Mouse (Mus musculus): ENCODE results near the gene Csnk1g2.
A peak's percentile ranks its signal among the peaks of the same experiment; 100 is the strongest.
"Not testable (repeated sequence)": the region's sequence is repeated elsewhere in the genome, so short reads cannot be mapped to it uniquely, and the experiment has no call there.

Csnk1g2 gene

DNA sequence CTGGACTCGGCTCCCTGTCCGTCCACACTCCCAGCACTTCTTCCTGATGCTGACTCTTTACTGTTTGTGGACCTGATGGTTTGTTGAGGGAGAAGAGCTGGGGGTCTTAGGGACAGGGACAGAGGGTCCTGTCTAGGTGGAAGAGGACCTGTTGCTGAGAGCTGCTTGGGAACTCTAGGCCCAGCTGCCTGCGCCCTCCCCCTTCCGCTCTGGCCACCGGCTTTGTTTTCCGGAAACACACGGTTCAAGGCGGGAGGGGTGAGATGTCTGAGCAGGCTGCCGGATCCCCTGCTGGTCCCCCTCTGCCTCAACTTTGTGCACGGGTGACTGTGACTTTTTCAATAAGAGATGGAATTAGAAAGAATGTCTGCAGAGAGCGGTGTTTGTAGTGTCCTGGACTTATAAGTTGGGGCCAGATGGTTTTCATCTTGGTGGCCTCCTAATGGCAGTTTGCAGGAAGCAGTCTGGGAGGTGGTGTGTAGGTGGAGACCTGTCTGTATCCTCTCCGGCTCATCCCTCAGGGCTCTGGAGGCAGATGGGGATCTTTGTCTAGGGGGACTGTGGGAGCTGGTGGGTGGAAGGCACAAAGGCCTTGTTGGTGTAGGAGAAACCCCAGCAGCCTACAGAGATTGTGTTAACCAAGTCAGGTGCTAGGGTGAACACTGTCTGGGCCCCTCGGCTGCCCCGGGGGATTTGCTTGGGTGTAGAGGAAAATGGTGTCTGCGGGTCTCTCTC, 986 bp downstream of the Csnk1g2 start:
- peak; percentile 59 for DNase-seq

DNA sequence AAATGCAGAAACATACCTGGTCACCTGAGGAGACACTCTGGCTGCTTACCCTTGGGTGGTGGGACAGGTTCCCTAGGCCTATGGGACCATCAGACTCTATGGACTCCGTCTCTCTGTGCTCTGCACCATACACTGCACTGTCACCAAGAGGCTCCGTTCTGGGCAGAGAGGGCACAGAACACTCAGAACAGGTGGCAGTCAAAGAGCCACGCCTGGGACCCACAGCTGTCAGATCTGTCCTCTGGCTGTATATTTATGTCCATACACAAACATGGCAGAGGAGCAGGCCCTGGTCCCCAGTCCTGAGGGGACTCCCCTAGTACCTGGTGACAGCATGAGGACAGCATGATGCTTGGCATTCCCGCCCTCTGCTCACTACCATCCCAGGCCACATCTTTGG, 3.1 kb downstream of the Csnk1g2 start:
- no peak for DNase-seq

DNA sequence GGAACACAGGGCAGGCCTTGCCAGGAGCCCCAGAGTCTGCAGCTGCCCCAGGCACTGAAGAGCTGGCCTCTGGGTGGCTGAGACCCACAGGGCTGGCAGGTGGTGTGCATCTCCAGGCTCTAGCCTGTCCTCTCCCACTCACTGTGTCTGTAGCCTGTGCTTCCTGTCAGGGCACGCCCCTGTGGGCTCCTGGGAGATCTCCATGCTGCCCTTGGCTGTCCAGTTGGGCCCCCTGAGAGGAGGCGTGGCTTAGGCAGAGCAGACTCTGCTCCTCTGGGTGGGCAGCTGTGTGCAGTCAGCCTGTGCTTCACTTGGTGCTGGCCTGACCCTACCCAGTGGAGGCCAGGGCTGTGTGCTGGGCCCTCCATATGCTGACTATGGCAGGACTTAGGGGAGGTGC, 5.0 kb downstream of the Csnk1g2 start:
- DNase-seq, result no peak

DNA sequence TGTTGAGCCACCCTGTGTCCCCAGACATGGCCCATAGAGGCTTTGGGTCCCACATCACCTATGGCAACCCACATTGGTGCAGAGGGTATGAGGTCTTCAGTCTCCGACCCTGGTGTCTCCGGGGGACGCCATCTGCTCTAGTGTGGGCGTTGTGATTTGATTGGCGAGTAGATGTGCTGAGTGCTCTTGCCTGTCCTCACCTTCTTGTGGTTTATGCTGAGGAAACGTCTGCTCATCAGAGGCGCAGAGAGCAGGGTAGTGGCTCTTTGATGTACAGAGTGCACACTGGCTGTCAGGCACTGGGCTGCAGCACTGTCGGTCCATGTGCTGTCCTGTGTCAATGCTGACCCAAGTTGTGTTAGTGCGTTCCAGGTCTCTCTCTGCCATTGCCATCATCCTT, 6.3 kb downstream of the Csnk1g2 start:
- no peak for DNase-seq

DNA sequence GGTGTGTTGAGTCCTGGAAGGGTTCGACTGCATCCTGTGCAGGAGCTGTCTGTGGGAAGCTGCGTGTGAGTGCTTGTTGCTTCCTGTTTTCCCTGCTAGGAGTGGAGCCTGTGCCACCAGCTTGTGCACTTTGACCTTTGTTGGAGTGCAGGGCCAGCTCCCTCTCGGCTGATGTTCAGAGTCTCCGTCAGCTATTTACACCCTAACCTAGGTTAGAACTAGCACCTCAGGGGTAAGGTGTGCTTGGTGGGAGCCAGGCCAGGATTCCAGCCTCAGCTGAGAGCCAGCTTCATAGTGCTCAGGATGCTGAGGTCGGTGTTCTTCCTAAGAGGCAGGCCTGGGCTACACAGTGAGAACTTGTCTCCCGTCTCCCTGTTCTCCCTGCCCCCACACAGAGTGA, 12.7 kb downstream of the Csnk1g2 start:
- DNase-seq, result no peak

DNA sequence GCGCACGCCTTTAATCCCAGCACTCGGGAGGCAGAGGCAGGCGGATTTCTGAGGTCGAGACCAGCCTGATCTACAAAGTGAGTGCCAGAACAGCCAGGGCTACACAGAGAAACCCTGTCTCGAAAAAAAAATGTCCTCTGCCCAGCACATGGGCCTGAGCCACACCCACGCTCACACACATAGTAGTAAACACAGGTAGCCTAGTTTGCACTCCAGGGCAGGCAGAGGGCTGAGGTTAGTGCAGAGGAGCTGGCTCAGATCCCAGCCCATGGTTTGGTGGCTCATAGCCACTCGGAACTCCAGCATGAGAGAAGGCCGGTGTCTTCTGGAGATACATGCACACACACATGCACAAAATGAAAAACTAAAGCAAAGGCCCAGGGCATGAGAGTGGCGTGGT, 24.3 kb downstream of the Csnk1g2 start:
- no peak for DNase-seq

DNA sequence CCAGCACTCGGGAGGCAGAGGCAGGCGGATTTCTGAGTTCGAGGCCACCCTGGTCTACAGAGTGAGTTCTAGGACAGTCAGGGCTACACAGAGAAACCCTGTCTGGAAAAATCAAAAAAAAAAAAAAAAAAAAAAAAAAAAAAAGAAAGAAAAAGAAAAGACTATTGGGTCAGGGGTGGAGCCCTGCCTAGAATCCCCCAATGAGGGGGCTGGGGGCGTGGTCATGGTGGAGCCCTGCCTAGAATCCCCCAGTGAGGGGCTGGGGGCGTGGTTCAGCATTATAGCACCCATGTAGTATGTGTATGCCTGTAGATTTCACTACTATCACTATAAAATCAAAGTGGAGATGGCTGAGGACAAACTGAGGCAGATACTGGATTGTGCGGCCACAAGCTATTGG, 27.3 kb downstream of the Csnk1g2 start:
- not testable (repeated sequence) for DNase-seq

DNA sequence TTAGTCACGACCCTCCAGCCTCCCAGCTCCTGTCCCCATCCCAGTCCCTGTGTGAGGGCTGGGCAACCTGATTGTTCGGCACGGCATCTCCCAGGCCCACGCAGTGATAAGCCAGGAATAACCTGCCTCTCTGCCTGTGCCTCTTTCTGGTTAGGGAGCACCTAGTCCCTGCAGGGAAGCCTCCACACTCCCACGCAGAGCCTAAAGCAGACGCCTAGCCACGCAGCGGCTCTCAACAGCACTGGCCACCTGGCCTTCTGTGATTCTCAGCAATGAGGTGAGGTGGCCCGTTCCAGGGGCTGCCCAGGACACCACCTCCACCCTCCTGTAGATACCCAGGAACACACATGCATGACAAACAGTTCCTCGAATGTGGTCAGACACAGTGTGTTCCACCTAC, 27.8 kb downstream of the Csnk1g2 start:
- DNase-seq, result no peak

DNA sequence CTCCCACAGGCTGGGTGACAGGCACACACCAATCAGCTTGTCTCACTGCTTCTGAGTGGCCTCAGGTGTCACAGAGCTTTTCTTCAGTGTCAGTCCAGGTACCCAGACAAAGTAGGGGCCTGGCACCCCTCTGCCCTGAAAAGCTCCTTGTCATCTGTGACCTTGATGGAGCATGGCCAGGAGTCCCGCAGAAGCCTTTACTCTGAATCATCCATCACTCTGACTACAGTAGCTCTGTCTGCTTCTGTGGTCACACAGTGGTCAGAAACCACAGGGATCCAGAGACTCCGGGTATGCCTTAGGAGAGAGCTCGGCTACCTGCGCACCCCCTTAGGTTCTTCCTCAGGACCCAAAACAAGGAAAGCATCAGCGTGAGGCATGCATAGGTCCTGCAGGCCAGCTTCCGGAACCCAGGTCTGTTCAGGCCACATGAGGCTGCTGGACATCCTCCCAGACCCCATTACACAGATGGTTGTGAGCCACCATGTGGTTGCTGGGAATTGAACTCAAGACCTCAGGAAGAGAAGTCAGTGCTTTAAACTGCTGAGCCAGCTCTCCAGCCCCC, 30.6 kb downstream of the Csnk1g2 start:
- no peak for DNase-seq

DNA sequence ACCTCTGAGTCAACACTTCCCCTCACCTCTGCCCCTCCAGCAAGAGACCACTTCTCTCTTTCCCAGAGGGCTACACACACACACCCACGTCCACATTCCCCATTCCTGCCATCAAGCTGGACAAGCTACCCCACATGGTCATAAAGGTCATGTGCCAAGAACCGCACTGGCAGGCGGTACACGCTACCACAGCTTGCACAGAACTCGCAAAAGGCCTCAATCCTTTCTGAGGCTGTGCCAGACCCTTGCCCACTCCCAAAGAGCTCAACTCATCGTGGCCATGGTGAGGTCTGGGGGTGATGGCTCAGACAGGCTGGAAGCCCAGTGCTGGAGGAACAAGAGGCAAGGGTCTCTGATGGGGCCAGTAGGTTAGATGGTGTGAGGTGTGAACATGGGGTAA, 32.2 kb downstream of the Csnk1g2 start:
- DNase-seq, result no peak

DNA sequence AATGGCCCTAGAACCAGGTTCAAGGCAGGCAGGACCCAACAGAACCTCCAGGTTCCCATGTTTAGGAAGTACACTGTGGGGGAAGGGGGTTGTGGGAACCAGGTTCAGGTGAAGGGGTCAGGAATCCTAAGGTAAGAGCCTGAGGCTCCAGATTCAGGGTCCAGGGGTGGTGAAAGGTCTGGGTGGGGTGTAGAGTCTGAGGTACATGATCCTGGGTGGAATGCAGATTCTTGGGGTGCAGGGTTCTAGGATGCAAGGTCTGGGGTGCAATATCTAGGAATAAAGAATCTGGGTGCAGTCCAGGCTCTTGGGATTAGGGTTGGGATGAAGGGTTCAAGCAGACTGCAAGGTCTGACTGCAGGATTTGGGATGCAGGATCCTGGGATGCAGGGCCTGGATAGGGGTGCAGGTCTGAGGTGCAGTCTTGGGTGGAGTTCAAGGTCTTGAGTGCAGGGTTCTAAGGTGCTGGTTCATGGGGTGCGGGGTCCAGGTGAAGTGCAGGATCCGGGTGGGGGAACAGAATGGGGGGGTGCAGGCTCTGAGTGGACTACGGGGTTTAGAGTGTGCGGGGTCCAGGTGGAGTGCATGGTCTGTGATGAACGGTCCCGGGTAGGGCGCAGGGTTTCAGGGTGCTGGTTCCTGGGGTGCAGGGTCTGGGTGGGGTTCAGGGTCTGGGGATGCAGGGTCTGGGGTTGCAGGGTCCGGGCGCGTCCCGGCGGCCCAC, 32.9 kb downstream of the Csnk1g2 start:
- no peak for DNase-seq

DNA sequence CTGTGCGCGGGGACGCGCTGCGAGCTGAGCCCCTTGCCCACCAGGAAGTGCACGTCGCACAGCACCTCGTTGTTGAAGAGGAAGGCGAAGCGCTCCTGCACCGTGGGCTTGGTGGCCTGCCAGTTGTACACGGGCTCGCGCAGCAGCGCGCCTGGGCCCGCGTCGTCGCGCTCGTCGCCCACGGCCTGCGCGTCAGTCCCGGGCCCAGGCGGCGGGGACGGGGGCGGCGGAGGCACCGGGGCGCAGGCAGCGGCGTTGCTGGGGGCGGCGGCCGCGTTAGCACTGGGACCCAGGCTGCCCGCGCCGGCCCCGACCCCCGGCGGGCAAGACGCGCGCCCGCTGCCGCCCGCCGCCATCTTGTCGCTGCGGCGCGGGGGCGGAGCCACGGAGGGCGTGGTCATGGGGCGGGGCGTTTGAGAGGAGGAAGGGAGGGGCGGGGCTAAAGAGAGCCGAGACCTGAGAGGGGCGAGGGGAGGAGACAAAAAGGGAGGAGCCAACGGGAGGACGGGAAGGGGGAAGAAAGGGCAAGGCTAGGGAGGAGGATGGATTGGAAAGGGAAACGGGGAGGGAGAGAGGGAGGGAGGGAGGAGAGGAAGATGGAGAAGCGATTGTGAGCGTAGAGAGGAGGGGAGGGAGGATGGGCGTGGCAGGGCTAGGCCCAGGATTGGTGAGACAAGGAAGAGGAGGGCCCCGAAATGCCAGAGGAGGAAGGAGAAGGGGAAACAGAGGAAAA, 33.7 kb downstream of the Csnk1g2 start:
- DNase-seq, result peak; percentile 97

DNA sequence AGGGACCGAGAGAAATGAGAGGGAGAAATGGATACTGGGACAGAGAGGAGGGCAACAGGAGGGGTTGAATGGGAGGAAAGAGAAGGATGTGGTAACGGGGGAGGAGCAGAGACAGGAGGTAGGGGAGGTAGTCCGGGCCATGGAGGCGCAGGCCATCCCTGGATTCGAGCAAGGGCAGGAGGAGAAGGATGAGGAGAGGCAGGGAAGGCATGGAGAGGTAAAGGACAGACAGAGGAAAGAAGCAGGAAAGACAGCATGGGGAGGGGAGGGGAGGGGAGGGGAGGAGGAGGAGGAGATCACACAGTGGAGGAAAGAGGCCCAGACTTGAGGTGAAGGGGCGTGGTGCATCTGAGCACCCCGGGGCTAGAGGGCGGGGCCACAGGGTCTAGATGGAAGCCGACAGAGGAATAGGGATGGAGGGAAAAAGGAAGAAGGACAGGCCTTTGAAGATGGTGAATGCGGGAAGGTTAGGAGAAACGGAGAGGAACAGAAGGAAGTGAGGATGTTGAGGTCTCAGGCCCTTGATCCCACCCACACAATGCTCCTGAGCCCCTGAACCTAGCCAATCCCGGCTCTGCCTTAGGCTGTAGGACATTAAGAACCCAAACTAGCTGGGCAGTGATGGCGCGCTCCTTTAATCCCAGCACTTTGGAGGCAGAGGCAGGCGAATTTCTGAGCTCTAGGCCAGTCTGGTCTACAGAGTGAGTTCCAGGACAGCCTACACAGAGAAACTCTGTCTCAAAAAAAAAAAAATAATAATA, 34.4 kb downstream of the Csnk1g2 start, which contains the start of gene Btbd2:
Btbd2 (minus strand) TSS at position 209 of the 761 bp plus-strand sequence.
- no peak for DNase-seq

DNA sequence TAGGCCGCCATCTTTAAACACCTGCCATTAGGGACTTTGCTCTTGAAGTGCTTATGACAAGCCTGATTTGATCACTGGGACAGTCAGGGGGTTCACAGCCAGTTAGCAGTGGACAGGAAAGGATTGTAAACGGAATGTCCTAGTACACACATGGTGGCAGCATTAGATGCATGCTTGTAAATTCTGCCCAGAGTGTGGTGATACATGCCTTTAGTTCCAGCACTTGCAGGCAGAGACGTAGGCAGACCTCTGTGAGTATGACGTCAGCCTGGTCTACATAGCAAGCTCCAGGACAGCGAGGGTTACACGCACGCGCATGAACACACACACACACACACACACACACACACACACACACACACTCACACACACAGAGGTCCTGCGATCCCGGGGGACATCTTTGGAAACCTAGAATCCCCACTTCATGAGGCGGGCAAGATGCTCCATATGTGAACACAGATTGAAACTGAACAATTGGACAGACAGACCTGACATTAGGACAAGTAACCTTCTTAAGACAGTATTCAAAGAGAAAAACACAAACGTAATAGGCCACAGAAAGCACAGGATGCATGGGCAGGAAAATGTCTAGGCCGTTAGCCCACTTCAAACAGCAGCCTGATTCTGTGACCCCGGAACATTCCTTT, 35.7 kb downstream of the Csnk1g2 start:
- DNase-seq, result no peak

DNA sequence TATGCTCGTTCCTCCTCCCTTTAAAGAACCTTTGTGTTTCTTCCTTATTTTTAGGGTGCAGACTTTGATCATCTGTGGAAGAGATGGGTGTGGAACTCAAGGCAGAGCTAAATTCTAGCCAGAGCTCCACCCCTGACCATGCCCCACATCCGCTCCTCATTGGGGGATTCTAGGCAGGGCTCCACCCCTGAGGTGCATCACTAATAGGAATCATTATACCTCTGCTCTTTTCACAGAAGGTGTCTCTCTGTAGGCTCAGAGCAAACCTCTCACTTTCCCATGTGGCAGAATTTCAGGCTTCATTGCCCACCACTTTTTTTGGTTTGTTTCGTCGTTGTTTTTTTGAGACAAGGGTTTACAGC, 36.2 kb downstream of the Csnk1g2 start:
- no peak for DNase-seq

DNA sequence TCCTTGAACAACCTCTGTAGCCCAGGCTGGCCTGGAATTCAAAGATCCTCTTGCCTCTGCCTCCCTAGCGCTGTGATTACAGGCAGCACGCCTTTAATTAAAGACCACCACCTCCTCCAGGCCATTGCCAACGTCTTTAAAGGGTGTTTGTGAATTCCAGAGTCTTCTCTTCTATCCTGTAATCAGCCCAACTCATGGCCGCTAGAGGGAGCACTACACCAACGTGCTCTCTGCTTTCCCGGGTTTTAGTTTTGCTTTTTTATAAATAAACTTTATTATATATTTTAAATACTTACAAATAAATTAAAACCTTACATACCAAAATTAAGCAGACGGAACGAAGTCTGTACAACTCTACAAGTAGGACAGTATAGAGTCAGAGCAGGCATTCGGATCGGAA, 36.6 kb downstream of the Csnk1g2 start:
- peak; percentile 79 for DNase-seq

DNA sequence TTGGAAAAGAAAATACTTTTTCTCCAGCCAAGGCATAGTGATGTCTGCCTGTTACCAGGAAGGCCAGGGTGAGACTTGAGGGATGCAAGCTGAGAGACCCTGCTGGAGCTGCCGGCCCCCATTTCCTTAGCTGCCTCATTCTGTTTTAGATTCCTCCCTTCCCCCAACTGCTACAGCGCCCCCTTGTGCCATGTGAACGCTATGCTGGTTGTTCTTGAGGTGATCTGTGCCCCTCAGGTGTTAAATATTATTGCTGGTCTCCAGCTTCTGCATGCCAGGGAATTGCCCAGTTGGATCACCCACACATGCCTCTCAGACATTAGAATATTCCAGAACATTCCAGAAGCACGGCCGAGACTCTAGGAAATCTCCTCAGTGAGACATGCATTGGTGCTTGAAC, 38.5 kb downstream of the Csnk1g2 start:
- DNase-seq, result no peak

DNA sequence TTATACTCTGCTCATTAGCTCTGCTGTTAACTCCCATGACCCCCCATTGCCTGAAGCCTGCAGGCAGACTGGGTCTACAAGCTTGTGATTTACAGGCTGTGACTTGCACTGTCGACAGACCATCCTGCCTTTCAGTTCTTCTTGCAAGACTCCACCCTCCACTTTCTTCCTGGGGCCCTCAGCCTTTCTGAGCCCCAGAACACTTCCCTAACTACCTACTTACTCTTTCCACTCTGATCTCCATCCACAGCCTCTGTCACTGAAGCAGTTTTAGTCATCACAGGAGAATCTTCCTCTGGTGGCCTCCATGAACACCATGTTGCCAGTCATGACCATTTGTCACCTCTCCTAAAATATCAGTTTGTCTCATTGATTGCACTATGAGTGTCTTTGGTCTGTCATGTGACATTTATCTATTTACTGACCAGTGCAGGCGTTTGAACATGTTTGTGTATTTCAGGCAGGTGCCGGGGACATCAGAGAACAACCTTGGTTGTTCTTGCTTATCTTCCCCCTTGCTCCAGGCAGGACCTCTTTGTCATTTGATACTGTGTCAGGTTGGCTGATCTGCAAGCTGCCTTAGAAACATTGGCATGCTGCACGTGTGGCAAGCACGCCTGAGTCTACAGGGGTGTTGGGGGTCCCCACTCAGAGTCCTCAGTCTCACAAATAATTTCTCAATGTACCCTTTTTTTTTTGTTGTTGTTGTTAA, 41.0 kb downstream of the Csnk1g2 start:
- DNase-seq, result no peak

DNA sequence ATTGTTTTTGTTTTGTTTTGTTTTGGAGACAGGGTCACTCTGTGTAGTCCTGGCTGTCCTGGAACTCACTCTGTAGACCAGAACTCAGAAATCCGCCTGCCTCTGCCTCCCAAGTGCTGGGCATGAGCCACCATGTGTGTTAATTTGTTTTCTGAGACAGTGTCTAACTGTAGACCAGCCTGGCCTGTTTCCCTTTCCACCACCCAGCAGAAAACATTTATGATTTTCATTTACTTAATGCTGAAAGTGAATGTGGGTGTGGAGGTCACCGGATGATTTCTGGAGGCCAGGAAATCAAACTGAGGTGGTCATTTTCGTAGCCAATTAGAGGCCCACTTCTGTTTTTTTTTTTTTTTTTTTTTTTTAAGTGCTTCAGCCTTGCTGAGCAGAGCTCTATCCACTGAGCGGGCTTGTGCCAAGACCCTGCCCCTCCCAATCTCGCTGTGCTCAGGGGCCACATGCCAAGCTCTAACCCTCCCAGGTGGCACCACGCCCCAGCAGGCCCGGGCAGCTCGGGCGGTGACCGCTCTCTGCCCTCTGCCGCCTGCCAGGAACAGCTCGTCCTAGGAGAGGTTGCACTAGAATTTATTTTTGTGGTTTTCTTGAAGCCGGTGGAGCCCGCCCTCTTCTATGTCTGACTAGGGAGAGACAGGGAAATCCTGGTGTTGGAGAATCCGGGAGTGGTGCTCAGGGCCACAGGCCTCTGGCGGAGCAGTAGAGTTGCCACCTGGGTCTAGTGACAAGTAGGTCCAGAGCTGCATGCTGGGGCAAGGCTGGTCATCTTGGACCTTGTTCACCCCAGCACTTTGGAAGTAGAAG, 41.8 kb downstream of the Csnk1g2 start:
- peak; percentile 73 for DNase-seq

DNA sequence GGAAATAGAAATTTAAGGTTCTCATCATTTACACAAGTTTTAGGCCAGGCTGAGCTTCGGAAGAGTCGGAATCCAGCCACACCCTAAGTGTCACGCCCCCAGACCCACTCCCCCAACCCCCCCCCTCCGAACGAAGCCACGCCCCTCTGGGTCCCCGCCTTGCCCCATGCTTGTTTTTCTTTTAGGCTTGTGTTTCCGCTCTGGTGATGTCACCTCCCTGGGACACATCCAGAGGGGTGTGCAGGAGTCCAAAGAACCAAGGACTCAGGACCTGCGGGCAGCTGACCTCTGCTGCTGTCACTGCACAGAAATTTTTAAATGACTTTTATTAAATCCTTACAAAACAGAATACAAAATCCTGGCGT, 42.4 kb downstream of the Csnk1g2 start:
- DNase-seq, result no peak

DNA sequence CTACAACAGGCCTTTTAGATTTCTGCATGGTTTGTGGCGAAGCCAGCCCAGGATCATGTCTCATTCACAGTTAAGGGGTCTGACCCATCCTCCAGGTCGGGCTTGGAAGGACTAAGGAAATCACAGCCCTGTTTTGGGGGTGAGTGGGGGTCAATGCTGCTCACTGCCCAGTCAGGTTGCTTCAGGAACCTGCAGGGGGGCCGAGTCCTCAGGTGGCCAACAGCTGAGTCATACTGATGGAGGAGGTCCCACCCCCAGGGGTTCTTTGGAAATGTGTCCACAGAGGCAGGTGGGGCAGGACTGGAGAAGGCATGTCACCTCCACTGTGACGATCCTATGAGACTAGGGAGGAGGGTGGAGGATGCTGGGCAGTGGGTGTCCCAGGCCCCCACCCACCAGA, 42.8 kb downstream of the Csnk1g2 start:
- no peak for DNase-seq

All from cerebellum, adult 8-10 months (tissue).